Mouse (Mus musculus): ENCODE measurements around the gene Ppm1n. TPM values are rescaled to one million over a fixed set of nuclear protein-coding genes. Genes with fewer than 3 reads are reported as not detected.
A peak's percentile ranks its signal among the peaks of the same experiment; 100 is the strongest.

The Ppm1n gene
- polyA plus RNA-seq, 1 experiment from 2014 or later: not detected

DNA sequence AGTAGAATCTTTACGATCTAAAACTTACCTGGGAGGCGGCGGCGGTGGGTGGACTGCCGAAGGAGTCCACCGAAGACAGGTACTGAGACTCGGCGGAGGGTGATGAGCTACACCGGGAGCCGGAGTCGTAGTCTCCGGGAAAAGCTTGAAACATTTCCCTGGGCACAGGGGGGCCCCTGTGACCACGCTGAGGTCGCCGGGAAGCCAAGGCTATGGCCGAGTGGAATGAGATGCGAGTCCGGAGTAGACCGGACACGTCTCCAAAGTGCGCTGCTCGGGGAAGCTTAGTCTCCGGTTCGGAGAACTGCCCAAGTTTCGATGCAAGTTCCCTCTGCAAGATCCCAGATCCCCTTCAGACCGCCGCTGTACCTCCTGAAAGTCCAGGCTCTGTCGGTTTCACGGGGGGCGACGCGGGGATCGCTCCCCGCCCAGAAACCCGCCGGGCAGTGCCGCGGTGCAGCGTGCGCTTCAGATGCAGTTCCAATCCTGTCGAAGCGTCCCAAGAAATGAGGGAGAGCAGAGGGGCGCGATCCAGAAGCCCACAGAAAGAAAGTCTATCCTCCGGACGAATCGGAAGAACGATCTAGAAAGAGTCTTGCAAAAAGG is 29.5 kb upstream of the Ppm1n start:
- no peaks in the 10 kb centered on the region for H3K9me3 ChIP-seq (ENCODE audit: low read length)
- H3K9ac ChIP-seq (replicated peaks; ENCODE audit: low read length): peak overlapping the region; percentile 63
- peaks cover 23% of the 10 kb centered on the region for H3K4me1 ChIP-seq (ENCODE audit: insufficient read depth, low read length)
- peak overlapping the region; percentile 100 for H3K4me2 ChIP-seq (replicated peaks; ENCODE audit: low read depth, low read length)
- peak overlapping the region; percentile 74 for H3K4me3 ChIP-seq (ENCODE audit: low read length)
- no peak overlapping the region for H3K27ac ChIP-seq (ENCODE audit: low read length)
- WGBS: under 1% methylated on average over 48 of the region's 48 CpGs
- no peaks in the 10 kb centered on the region for H3K36me3 ChIP-seq (ENCODE audit: insufficient read depth, low read length)
- ATAC-seq (ENCODE audit: low FRiP score, low TSS enrichment): no peak
- peaks cover 29% of the 10 kb centered on the region for H3K27me3 ChIP-seq (ENCODE audit: insufficient read depth, low read length)

- Histone ChIP-seq H3K9me3 (ENCODE audit: low read length) (no peaks in the 10 kb centered on the region), H3K4me3 (ENCODE audit: low read length) (peak overlapping the region; percentile 74), H3K9ac (replicated peaks; ENCODE audit: low read length) (peak overlapping the region; percentile 65), H3K4me2 (replicated peaks; ENCODE audit: low read depth, low read length) (peak overlapping the region; percentile 100), H3K4me1 (ENCODE audit: insufficient read depth, low read length) (peaks cover 29% of the 10 kb centered on the region), H3K27ac (ENCODE audit: low read length) (peak overlapping the region; percentile 71), H3K27me3 (ENCODE audit: insufficient read depth, low read length) (peaks cover 36% of the 10 kb centered on the region), H3K36me3 (ENCODE audit: insufficient read depth, low read length) (no peaks in the 10 kb centered on the region)
- WGBS: under 1% methylated on average over 58 of the region's 58 CpGs
- ATAC-seq (ENCODE audit: low FRiP score, low TSS enrichment): peak; percentile 84
Observed at GRCm38 (mm10) chr7:19308454-19309277, 28.8 kb upstream of the Ppm1n start.

- Histone ChIP-seq H3K27me3 (ENCODE audit: insufficient read depth, low read length) (peaks cover 44% of the 10 kb centered on the region), H3K36me3 (ENCODE audit: insufficient read depth, low read length) (no peaks in the 10 kb centered on the region), H3K4me3 (ENCODE audit: low read length) (peak overlapping the region; percentile 74), H3K4me2 (replicated peaks; ENCODE audit: low read depth, low read length) (peak overlapping the region; percentile 100), H3K9ac (replicated peaks; ENCODE audit: low read length) (peak overlapping the region; percentile 65), H3K4me1 (ENCODE audit: insufficient read depth, low read length) (peaks cover 29% of the 10 kb centered on the region), H3K9me3 (ENCODE audit: low read length) (no peaks in the 10 kb centered on the region), H3K27ac (ENCODE audit: low read length) (peak overlapping the region; percentile 71)
- peak; percentile 47 for ATAC-seq (ENCODE audit: low FRiP score, low TSS enrichment)
- 1% methylated on average over 18 of the region's 18 CpGs for WGBS
Observed at GRCm38 (mm10) chr7:19307739-19308453, 28.0 kb upstream of the Ppm1n start.

- Histone ChIP-seq H3K27me3 (ENCODE audit: insufficient read depth, low read length) (peaks cover 52% of the 10 kb centered on the region), H3K9ac (replicated peaks; ENCODE audit: low read length) (no peak overlapping the region), H3K4me3 (ENCODE audit: low read length) (no peak overlapping the region), H3K27ac (ENCODE audit: low read length) (no peak overlapping the region), H3K36me3 (ENCODE audit: insufficient read depth, low read length) (no peaks in the 10 kb centered on the region), H3K4me1 (ENCODE audit: insufficient read depth, low read length) (peaks cover 29% of the 10 kb centered on the region), H3K4me2 (replicated peaks; ENCODE audit: low read depth, low read length) (peak overlapping the region; percentile 100), H3K9me3 (ENCODE audit: low read length) (no peaks in the 10 kb centered on the region)
- no peak for ATAC-seq (ENCODE audit: low FRiP score, low TSS enrichment)
- WGBS: 71% methylated on average over 25 of the region's 25 CpGs
Observed at GRCm38 (mm10) chr7:19306819-19307738, 27.2 kb upstream of the Ppm1n start.

- Histone ChIP-seq H3K9ac (replicated peaks; ENCODE audit: low read length) (no peak overlapping the region), H3K27ac (ENCODE audit: low read length) (no peak overlapping the region), H3K9me3 (ENCODE audit: low read length) (no peaks in the 10 kb centered on the region), H3K36me3 (ENCODE audit: insufficient read depth, low read length) (no peaks in the 10 kb centered on the region), H3K4me3 (ENCODE audit: low read length) (no peak overlapping the region), H3K4me2 (replicated peaks; ENCODE audit: low read depth, low read length) (no peak overlapping the region), H3K27me3 (ENCODE audit: insufficient read depth, low read length) (peaks cover 60% of the 10 kb centered on the region), H3K4me1 (ENCODE audit: insufficient read depth, low read length) (peaks cover 39% of the 10 kb centered on the region)
- no peak for ATAC-seq (ENCODE audit: low FRiP score, low TSS enrichment)
- WGBS: 50% methylated on average over 16 of the region's 16 CpGs
Observed at GRCm38 (mm10) chr7:19305796-19306765, 26.2 kb upstream of the Ppm1n start.

GRCm38 (mm10) chr7:19305413-19305735 is 25.5 kb upstream of the Ppm1n start:
- ATAC-seq (ENCODE audit: low FRiP score, low TSS enrichment): no peak
- H3K27ac ChIP-seq (ENCODE audit: low read length): no peak overlapping the region
- peak overlapping the region; percentile 48 for H3K4me2 ChIP-seq (replicated peaks; ENCODE audit: low read depth, low read length)
- peaks cover 39% of the 10 kb centered on the region for H3K4me1 ChIP-seq (ENCODE audit: insufficient read depth, low read length)
- peak overlapping the region; percentile 34; the same call in 1 of the 2 replicates for H3K4me3 ChIP-seq (ENCODE audit: low read length)
- H3K27me3 ChIP-seq (ENCODE audit: insufficient read depth, low read length): peaks cover 60% of the 10 kb centered on the region
- no peaks in the 10 kb centered on the region for H3K36me3 ChIP-seq (ENCODE audit: insufficient read depth, low read length)
- WGBS: 6% methylated on average over 6 of the region's 6 CpGs
- no peaks in the 10 kb centered on the region for H3K9me3 ChIP-seq (ENCODE audit: low read length)
- H3K9ac ChIP-seq (replicated peaks; ENCODE audit: low read length): no peak overlapping the region

DNA sequence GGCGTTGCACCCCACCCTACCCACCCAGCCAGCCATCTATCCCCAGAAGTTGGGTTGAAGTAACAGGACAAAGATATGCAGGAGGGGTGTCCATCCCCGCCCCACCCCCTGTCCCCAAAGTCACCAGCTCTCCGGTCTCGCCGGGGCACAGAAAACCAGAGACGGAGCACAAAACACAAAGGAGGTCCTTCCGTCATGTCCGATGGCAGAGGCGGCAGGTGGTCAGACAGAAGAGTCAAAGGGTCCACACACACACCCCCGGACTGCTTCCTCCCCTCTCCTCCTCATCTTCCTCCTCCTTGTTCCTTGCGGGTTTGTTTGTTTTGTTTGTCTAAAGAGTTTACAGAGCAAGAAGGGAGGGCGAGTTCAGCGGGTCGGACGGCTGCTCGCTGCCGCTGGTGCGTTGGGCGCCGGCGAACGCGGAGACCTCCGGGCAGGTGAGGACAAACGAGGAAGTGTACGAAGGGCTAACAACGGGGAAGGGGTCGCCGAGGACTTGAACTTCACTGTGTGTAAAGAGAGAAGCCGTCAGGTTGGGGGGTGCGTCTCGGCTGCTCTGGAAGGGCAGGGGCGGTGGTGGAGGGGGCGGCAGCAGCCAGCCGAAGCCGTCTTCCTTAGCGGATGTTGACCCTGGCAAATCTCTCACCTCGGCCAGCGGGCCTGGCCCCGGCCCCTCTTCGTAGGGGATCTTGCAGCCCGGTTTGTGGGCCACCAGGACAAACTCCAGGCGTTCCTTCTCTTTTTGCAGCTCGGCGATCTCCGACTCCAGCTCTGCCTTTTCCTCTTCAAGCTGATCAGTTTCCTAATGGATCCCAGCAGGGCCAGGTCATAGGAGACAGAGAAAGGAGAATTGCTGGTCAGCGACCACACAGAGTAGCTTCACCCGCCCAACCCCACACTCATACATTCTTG is 24.9 kb upstream of the Ppm1n start:
- no peak for ATAC-seq (ENCODE audit: low FRiP score, low TSS enrichment)
- H3K27me3 ChIP-seq (ENCODE audit: insufficient read depth, low read length): peaks cover 60% of the 10 kb centered on the region
- 3% methylated on average over 48 of the region's 48 CpGs for WGBS
- H3K4me1 ChIP-seq (ENCODE audit: insufficient read depth, low read length): peaks cover 39% of the 10 kb centered on the region
- H3K9ac ChIP-seq (replicated peaks; ENCODE audit: low read length): no peak overlapping the region
- no peaks in the 10 kb centered on the region for H3K36me3 ChIP-seq (ENCODE audit: insufficient read depth, low read length)
- H3K9me3 ChIP-seq (ENCODE audit: low read length): no peaks in the 10 kb centered on the region
- peak overlapping the region; percentile 48 for H3K4me2 ChIP-seq (replicated peaks; ENCODE audit: low read depth, low read length)
- no peak overlapping the region for H3K27ac ChIP-seq (ENCODE audit: low read length)
- H3K4me3 ChIP-seq (ENCODE audit: low read length): peak overlapping the region; percentile 34

DNA sequence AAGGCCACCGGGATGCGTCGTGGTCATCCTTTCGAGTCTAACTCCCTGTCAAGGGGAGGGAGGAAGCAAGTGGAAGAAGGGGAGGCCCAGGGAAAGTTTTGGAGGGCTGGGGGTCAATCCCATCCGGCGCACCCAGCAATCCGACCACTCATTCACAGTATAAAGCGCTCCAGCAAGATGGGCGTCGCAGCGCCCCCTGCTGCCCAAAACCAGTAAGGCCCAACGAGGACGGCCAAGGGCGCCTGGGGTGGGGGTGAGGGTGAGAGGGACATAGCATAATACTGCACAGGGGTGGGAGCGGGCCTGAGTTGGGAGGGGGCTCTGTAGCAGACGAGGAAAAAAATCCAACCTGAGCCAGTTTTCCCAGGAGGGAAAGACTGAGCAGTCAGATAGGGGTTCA is 23.9 kb upstream of the Ppm1n start:
- Histone ChIP-seq H3K9me3 (ENCODE audit: low read length) (no peaks in the 10 kb centered on the region), H3K36me3 (ENCODE audit: insufficient read depth, low read length) (no peaks in the 10 kb centered on the region), H3K27ac (ENCODE audit: low read length) (no peak overlapping the region), H3K4me3 (ENCODE audit: low read length) (peak overlapping the region; percentile 34), H3K9ac (replicated peaks; ENCODE audit: low read length) (0 out of 2 replicates have a peak overlapping the region, but pooled peaks have one; percentile 42), H3K27me3 (ENCODE audit: insufficient read depth, low read length) (peaks cover 60% of the 10 kb centered on the region), H3K4me2 (replicated peaks; ENCODE audit: low read depth, low read length) (peak overlapping the region; percentile 48), H3K4me1 (ENCODE audit: insufficient read depth, low read length) (peaks cover 31% of the 10 kb centered on the region)
- no peak for ATAC-seq (ENCODE audit: low FRiP score, low TSS enrichment)
- WGBS: 1% methylated on average over 16 of the region's 16 CpGs
